Mouse (Mus musculus) myocyte (in vitro differentiated cells): ENCODE measurements around the gene Fam43a.

ENCODE experiments used
- MYOD1 ChIP-seq, 3 experiments: IDR thresholded peaks; one replicate each; pipeline ENCODE4 v1.6.1; 2011; ENCODE audit warnings: control low read depth in 2 of 3, low read depth in 2 of 3, mild to moderate bottlenecking in 2 of 3, moderate library complexity in 1 of 3; ENCODE audit not compliant: insufficient read length in 2 of 3, control insufficient read depth in 1 of 3
- POLR2A ChIP-seq: IDR thresholded peaks from one replicate; pipeline ENCODE4 v1.6.1; 2011; ENCODE audit warnings: low read depth, mild to moderate bottlenecking, control low read depth, moderate library complexity; ENCODE audit not compliant: insufficient read length
- POLR2AphosphoS2 ChIP-seq: IDR thresholded peaks from one replicate; pipeline ENCODE4 v1.6.1; 2011; ENCODE audit warnings: low read depth, control low read depth; ENCODE audit not compliant: insufficient read length
- REST ChIP-seq: IDR thresholded peaks from one replicate; pipeline ENCODE4 v1.6.1; 2011; ENCODE audit warnings: mild to moderate bottlenecking, control low read depth, moderate library complexity; ENCODE audit not compliant: insufficient read depth, insufficient read length
- TCF12 ChIP-seq: IDR thresholded peaks from one replicate; pipeline ENCODE4 v1.6.1; 2011; ENCODE audit warnings: mild to moderate bottlenecking, control low read depth; ENCODE audit not compliant: poor library complexity, insufficient read depth, severe bottlenecking
- TCF3 ChIP-seq: IDR thresholded peaks from one replicate; pipeline ENCODE4 v1.6.1; 2011; ENCODE audit warnings: low read depth, control low read depth; ENCODE audit not compliant: insufficient read length
- USF1 ChIP-seq: IDR thresholded peaks from one replicate; pipeline ENCODE4 v1.6.1; 2011; ENCODE audit warnings: low read depth, mild to moderate bottlenecking, control low read depth, moderate library complexity

GRCm38 (mm10) chr16:30575815-30576214 lies 23.7 kb upstream of the Fam43a start:
- TF ChIP-seq POLR2A (no peak), REST (no peak), TCF12 (no peak), MYOD1 (IDR thresholded peaks at IDR 0.05; ENCODE audit: control insufficient read depth in 1 of 3, insufficient read length in 2 of 3, low read depth in 2 of 3) (no peak), USF1 (no peak), POLR2AphosphoS2 (no peak), TCF3 (no peak)
